Mouse (Mus musculus): Measurements from ENCODE around the gene Kif26b. TPM values are rescaled to one million over a fixed set of nuclear protein-coding genes. Genes with fewer than 3 reads are reported as not detected.

Gene Kif26b
- polyA plus RNA-seq, 1 experiment: 0.25 TPM

DNA sequence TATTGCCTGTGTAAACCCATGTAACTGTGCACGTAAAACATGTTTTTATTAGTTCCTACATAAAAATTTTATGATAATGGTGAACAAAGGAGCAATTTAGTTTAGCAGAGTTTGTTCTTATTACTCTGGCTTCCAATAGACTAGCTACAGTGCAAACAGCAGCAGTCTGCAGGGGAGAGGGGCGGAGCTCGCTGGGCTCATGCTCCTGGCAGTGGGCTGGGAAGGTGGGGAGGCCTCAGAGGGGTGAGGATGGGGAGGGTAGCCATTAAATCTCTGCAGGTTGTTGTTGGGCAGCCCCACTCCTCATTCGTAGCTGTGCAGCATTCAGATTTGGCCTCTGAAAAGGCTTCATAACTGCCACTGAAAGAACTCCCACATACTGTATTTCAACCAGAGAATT lies 171.2 kb downstream of the Kif26b start:
- TF ChIP-seq POLR2A (IDR thresholded peaks at IDR 0.05; ENCODE audit: control insufficient read depth, low read depth, low read length) (no peak), CTCF (IDR thresholded peaks at IDR 0.05; ENCODE audit: control insufficient read depth, insufficient read depth, insufficient replicate concordance, low read depth, low read length) (no peak)
- no peaks in the 10 kb centered on the region for H3K36me3 ChIP-seq (ENCODE audit: control insufficient read depth, insufficient read depth, low read length)
- no peak overlapping the region for H3K27ac ChIP-seq (ENCODE audit: control insufficient read depth, insufficient read depth, low read depth, low read length)
- H3K27me3 ChIP-seq (ENCODE audit: control insufficient read depth, insufficient read depth, low read length): no peaks in the 10 kb centered on the region
- H3K4me1 ChIP-seq (ENCODE audit: control insufficient read depth, insufficient read depth, low read length): no peaks in the 10 kb centered on the region
- H3K4me3 ChIP-seq (ENCODE audit: control insufficient read depth, low read depth, low read length): no peak overlapping the region

GRCm38 (mm10) chr1:178703496-178703895 lies 174.6 kb downstream of the Kif26b start:
- no peaks in the 10 kb centered on the region for H3K4me1 ChIP-seq (ENCODE audit: control insufficient read depth, insufficient read depth, low read length)
- TF ChIP-seq CTCF (IDR thresholded peaks at IDR 0.05; ENCODE audit: control insufficient read depth, insufficient read depth, insufficient replicate concordance, low read depth, low read length) (no peak), POLR2A (IDR thresholded peaks at IDR 0.05; ENCODE audit: control insufficient read depth, low read depth, low read length) (no peak)
- H3K27me3 ChIP-seq (ENCODE audit: control insufficient read depth, insufficient read depth, low read length): no peaks in the 10 kb centered on the region

DNA sequence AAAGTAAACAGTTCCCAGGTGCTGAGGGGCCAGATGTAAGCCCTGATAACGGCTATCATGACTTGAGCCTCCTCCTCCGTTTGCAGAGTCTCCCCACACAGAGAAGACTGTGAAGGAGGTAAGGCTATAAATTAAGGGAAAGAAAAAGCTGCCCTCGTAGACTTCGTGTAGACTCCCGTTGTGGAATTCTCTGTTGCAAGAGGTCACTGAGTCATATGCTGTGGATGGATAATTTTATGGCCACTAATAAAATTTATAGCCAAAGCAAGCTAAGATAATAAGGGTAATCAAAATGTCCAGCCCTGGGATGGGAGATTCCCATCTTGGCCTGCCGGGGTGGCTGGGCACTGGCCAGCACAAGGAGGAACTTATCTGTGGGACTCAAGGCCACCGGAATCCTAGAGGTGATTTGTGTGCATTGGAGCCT lies 179.0 kb downstream of the Kif26b start:
- no peaks in the 10 kb centered on the region for H3K4me1 ChIP-seq (ENCODE audit: control insufficient read depth, insufficient read depth, low read length)
- H3K4me3 ChIP-seq (ENCODE audit: control insufficient read depth, low read depth, low read length): no peak overlapping the region
- TF ChIP-seq POLR2A (IDR thresholded peaks at IDR 0.05; ENCODE audit: control insufficient read depth, low read depth, low read length): no peak
- TF ChIP-seq CTCF (IDR thresholded peaks at IDR 0.05; ENCODE audit: control insufficient read depth, insufficient read depth, insufficient replicate concordance, low read depth, low read length): no peak
- H3K36me3 ChIP-seq (ENCODE audit: control insufficient read depth, insufficient read depth, low read length): no peaks in the 10 kb centered on the region
- no peaks in the 10 kb centered on the region for H3K27me3 ChIP-seq (ENCODE audit: control insufficient read depth, insufficient read depth, low read length)
- no peak overlapping the region for H3K27ac ChIP-seq (ENCODE audit: control insufficient read depth, insufficient read depth, low read depth, low read length)

More at GRCm38 (mm10) chr1:178703496-178703895, 174.6 kb downstream of the Kif26b start:
- H3K4me3 ChIP-seq (ENCODE audit: control insufficient read depth, low read depth, low read length): no peak overlapping the region
- H3K36me3 ChIP-seq (ENCODE audit: control insufficient read depth, insufficient read depth, low read length): no peaks in the 10 kb centered on the region
- H3K27ac ChIP-seq (ENCODE audit: control insufficient read depth, insufficient read depth, low read depth, low read length): no peak overlapping the region

DNA sequence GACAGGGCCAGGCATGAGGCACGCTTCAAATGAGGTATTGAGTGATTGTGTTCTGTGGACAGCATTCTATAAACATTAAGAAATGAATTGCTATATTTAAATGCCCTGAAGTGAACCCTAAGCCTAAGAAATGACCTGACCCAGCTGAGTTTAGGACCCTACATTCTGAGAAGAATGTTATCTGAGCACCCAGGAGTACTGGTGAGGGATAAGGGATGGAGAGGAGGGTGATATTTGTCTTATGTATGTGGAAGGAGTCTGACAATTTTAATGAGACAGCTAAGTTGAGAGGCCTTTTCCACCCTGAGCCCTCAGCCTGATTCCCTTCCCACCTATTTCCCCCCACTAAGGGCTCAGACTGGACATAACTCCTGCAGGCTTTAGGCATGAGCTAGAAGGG lies 179.4 kb downstream of the Kif26b start:
- Histone ChIP-seq H3K27ac (ENCODE audit: control insufficient read depth, insufficient read depth, low read depth, low read length) (no peak overlapping the region), H3K27me3 (ENCODE audit: control insufficient read depth, insufficient read depth, low read length) (no peaks in the 10 kb centered on the region), H3K36me3 (ENCODE audit: control insufficient read depth, insufficient read depth, low read length) (no peaks in the 10 kb centered on the region), H3K4me3 (ENCODE audit: control insufficient read depth, low read depth, low read length) (no peak overlapping the region), H3K4me1 (ENCODE audit: control insufficient read depth, insufficient read depth, low read length) (no peaks in the 10 kb centered on the region)
- TF ChIP-seq POLR2A (IDR thresholded peaks at IDR 0.05; ENCODE audit: control insufficient read depth, low read depth, low read length) (no peak), CTCF (IDR thresholded peaks at IDR 0.05; ENCODE audit: control insufficient read depth, insufficient read depth, insufficient replicate concordance, low read depth, low read length) (no peak)

DNA sequence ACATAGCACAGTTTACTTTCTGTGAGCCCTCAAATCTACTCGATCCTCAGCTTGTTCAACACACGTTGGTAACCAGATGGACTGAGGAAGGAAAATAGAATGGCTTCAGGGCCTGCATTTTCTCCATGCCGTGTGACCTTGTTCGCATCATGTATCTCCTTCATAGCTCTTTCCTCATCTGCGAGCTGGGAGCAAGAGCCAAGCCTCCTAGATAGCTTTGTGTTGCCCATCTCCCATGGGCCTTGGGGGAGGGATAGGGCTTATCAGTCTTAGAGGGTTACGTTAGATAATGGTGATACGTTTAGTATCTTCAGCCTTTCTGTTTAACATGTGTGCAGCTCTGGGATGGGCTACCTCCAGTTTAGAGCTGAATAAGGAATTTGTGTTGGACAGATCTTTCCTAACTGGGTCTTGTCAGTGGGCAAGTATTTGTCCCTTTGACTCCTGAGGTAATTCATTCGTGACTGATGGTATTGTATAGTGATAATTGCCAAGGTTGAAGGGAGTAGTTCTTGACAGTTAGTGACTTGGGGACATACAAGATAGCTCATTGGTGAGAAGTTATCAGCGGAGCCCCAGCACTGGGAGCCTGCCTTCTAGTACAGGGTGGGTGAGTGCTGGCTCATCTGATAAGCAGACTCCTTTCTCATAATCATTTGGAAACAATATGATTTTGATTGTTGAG lies 183.4 kb downstream of the Kif26b start:
- no peaks in the 10 kb centered on the region for H3K4me1 ChIP-seq (ENCODE audit: control insufficient read depth, insufficient read depth, low read length)
- TF ChIP-seq POLR2A (IDR thresholded peaks at IDR 0.05; ENCODE audit: control insufficient read depth, low read depth, low read length) (no peak), CTCF (IDR thresholded peaks at IDR 0.05; ENCODE audit: control insufficient read depth, insufficient read depth, insufficient replicate concordance, low read depth, low read length) (no peak)
- H3K36me3 ChIP-seq (ENCODE audit: control insufficient read depth, insufficient read depth, low read length): no peaks in the 10 kb centered on the region
- H3K27ac ChIP-seq (ENCODE audit: control insufficient read depth, insufficient read depth, low read depth, low read length): no peak overlapping the region
- H3K27me3 ChIP-seq (ENCODE audit: control insufficient read depth, insufficient read depth, low read length): no peaks in the 10 kb centered on the region
- H3K4me3 ChIP-seq (ENCODE audit: control insufficient read depth, low read depth, low read length): no peak overlapping the region

DNA sequence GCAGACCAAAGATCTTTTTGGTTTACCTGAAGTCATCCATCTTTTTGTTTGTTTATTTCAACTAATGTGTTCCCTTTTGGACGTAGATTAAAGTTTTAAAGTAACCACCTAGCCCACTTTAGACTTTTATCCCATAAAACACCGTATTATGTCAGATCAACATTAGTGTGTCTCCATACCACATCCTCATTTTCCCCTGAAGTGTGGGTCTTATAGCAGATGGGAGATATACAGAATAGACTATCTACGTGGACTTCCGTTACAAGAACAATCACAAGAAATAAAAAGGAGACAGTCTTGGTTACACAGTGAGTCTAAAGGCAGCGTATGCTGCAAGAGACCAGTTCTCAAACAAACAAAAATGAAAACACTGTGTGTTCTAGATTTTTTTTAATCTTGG lies 185.3 kb downstream of the Kif26b start:
- Histone ChIP-seq H3K4me3 (ENCODE audit: control insufficient read depth, low read depth, low read length) (no peak overlapping the region), H3K4me1 (ENCODE audit: control insufficient read depth, insufficient read depth, low read length) (no peaks in the 10 kb centered on the region), H3K27ac (ENCODE audit: control insufficient read depth, insufficient read depth, low read depth, low read length) (no peak overlapping the region), H3K36me3 (ENCODE audit: control insufficient read depth, insufficient read depth, low read length) (no peaks in the 10 kb centered on the region), H3K27me3 (ENCODE audit: control insufficient read depth, insufficient read depth, low read length) (no peaks in the 10 kb centered on the region)
- no peak for TF ChIP-seq CTCF (IDR thresholded peaks at IDR 0.05; ENCODE audit: control insufficient read depth, insufficient read depth, insufficient replicate concordance, low read depth, low read length)
- TF ChIP-seq POLR2A (IDR thresholded peaks at IDR 0.05; ENCODE audit: control insufficient read depth, low read depth, low read length): no peak

DNA sequence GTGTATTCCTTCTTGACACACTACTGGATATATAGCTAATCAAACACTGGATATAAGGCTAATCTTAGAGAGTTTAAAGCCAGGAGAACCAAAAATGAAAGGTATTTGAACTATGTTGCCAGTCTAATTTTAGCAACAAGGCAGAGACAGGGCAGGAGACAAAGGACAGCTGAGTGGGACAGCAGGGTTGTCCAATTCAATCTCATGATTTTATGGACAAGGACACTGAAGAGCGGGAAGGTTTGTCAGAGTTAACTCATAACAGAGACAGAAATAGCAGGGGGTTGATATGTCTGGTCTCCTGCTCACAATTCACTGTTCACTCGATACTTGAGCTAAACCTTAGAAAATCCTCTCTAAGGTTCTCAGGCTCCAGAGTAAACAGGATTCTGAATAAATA lies 187.5 kb downstream of the Kif26b start:
- no peaks in the 10 kb centered on the region for H3K27me3 ChIP-seq (ENCODE audit: control insufficient read depth, insufficient read depth, low read length)
- no peak overlapping the region for H3K27ac ChIP-seq (ENCODE audit: control insufficient read depth, insufficient read depth, low read depth, low read length)
- TF ChIP-seq POLR2A (IDR thresholded peaks at IDR 0.05; ENCODE audit: control insufficient read depth, low read depth, low read length): no peak
- TF ChIP-seq CTCF (IDR thresholded peaks at IDR 0.05; ENCODE audit: control insufficient read depth, insufficient read depth, insufficient replicate concordance, low read depth, low read length): no peak
- no peaks in the 10 kb centered on the region for H3K36me3 ChIP-seq (ENCODE audit: control insufficient read depth, insufficient read depth, low read length)
- no peak overlapping the region for H3K4me3 ChIP-seq (ENCODE audit: control insufficient read depth, low read depth, low read length)
- H3K4me1 ChIP-seq (ENCODE audit: control insufficient read depth, insufficient read depth, low read length): no peaks in the 10 kb centered on the region

Data from testis, adult 2 months (tissue).